Mouse (Mus musculus) forebrain, embryonic 10.5 days (tissue): ENCODE measurements around the gene Nfs1. TPM values are rescaled to one million over a fixed set of nuclear protein-coding genes. Genes with fewer than 3 reads are reported as not detected.

Experiments used
- DNase-seq: peaks from one replicate; pipeline ENCODE4 v3.0.0-alpha.2; 2017; ENCODE audit warnings: low spot score; ENCODE audit errors: extremely low spot score
- H3K27ac ChIP-seq: fragments of 300-500 bp; sonication (generic); 2 replicates; pipeline ENCODE4 v1.5.1; 2016; ENCODE audit warnings: mild to moderate bottlenecking
- H3K27me3 ChIP-seq: fragments of 300-500 bp; sonication (generic); 2 replicates; pipeline ENCODE4 v1.6.1; 2016; ENCODE audit warnings: mild to moderate bottlenecking; ENCODE audit not compliant: poor library complexity, severe bottlenecking
- H3K36me3 ChIP-seq: fragments of 300-500 bp; sonication (generic); replicated peaks from 2 replicates; pipeline ENCODE4 v1.6.1; 2016; ENCODE audit warnings: mild to moderate bottlenecking, moderate library complexity
- H3K4me1 ChIP-seq: fragments of 300-500 bp; sonication (generic); 2 replicates; pipeline ENCODE4 v1.6.1; 2016
- H3K4me3 ChIP-seq: fragments of 300-500 bp; sonication (generic); 2 replicates; pipeline ENCODE4 v1.5.1; 2016; ENCODE audit warnings: mild to moderate bottlenecking, moderate library complexity
- H3K9me3 ChIP-seq: fragments of 300-500 bp; sonication (generic); 2 replicates; pipeline ENCODE4 v1.6.1; 2016; ENCODE audit warnings: mild to moderate bottlenecking, moderate library complexity
- WGBS: fragments of 180-500 bp; shearing (Covaris S2); methylation state at CpG from one replicate; pipeline ENCODE4 v1.1.7; 2016; 5-methylcytosine and 5-hydroxymethylcytosine counted together
- polyA plus RNA-seq: library from polyadenylated mRNA; unstranded; fragments of >200 nt; fragmentation: Nextera tagmentation; extraction: Ambion mirVana; gene quantifications from 2 replicates; pipeline ENCODE4 v1.2.1, GENCODE M21; 2016

Nfs1 gene
- polyA plus RNA-seq, 1 experiment from 2014 or later: 41.7 TPM

DNA sequence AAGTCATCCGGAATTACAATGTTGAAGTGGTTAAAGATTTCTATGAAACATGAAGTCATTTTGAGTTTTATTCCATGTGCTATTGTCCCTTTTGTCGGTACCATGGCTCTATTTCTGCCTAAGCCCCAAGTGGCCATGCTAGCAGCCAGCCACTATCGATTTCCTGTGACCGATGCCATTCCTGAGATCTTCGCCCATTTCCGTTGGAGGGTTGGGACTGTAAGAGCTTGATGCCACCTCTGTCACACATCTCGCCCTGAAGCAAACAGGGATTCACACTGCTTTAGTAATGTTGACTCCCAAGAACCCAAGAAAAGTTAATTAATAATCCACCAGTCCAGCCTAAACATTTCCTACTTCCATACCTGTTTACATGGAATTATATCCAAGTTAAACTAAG lies 33.7 kb upstream of the Nfs1 start:
- WGBS: 89% methylated on average over 7 of the region's 7 CpGs
- Histone ChIP-seq H3K27me3 (no peaks in the 10 kb centered on the region), H3K4me1 (peaks cover 31% of the 10 kb centered on the region), H3K9me3 (no peaks in the 10 kb centered on the region), H3K27ac (no peak overlapping the region), H3K36me3 (peaks cover 62% of the 10 kb centered on the region), H3K4me3 (peak overlapping the region; percentile 95; the same call in 1 of the 2 replicates)
- no peak for DNase-seq

GRCm38 (mm10) chr2:156177079-156177478 lies 33.1 kb upstream of the Nfs1 start:
- 90% methylated on average over 6 of the region's 6 CpGs for WGBS
- DNase-seq: no peak
- H3K27ac ChIP-seq: no peak overlapping the region
- H3K4me3 ChIP-seq: 0 out of 2 replicates have a peak overlapping the region, but pooled peaks have one; percentile 7
- H3K27me3 ChIP-seq: no peaks in the 10 kb centered on the region
- H3K36me3 ChIP-seq: peaks cover 68% of the 10 kb centered on the region
- H3K4me1 ChIP-seq: peaks cover 31% of the 10 kb centered on the region
- no peaks in the 10 kb centered on the region for H3K9me3 ChIP-seq

- no peak for DNase-seq
Measured at GRCm38 (mm10) chr2:156166557-156166956, 22.6 kb upstream of the Nfs1 start.

GRCm38 (mm10) chr2:156165478-156165877 lies 21.5 kb upstream of the Nfs1 start:
- Histone ChIP-seq H3K36me3 (peaks cover 99% of the 10 kb centered on the region), H3K27ac (no peak overlapping the region), H3K27me3 (no peaks in the 10 kb centered on the region), H3K4me3 (no peak overlapping the region), H3K9me3 (no peaks in the 10 kb centered on the region), H3K4me1 (no peaks in the 10 kb centered on the region)
- 94% methylated on average over 1 of the region's 1 CpGs for WGBS
- no peak for DNase-seq

More at GRCm38 (mm10) chr2:156166557-156166956, 22.6 kb upstream of the Nfs1 start:
- H3K36me3 ChIP-seq: peaks cover 99% of the 10 kb centered on the region
- 97% methylated on average over 5 of the region's 5 CpGs for WGBS
- H3K27me3 ChIP-seq: no peaks in the 10 kb centered on the region
- no peaks in the 10 kb centered on the region for H3K9me3 ChIP-seq
- no peaks in the 10 kb centered on the region for H3K4me1 ChIP-seq
- H3K27ac ChIP-seq: no peak overlapping the region
- H3K4me3 ChIP-seq: no peak overlapping the region

- no peaks in the 10 kb centered on the region for H3K9me3 ChIP-seq
- H3K36me3 ChIP-seq: peaks cover 100% of the 10 kb centered on the region
- H3K27me3 ChIP-seq: no peaks in the 10 kb centered on the region
- no peak overlapping the region for H3K4me3 ChIP-seq
- no peaks in the 10 kb centered on the region for H3K4me1 ChIP-seq
- no peak for DNase-seq
- no peak overlapping the region for H3K27ac ChIP-seq
Measured at GRCm38 (mm10) chr2:156151538-156151937, 7.6 kb upstream of the Nfs1 start.

GRCm38 (mm10) chr2:156147316-156147915 lies 3.4 kb upstream of the Nfs1 start:
- no peak for DNase-seq
- H3K9me3 ChIP-seq: no peaks in the 10 kb centered on the region
- peaks cover 27% of the 10 kb centered on the region for H3K4me1 ChIP-seq
- no peaks in the 10 kb centered on the region for H3K27me3 ChIP-seq
- WGBS: 93% methylated on average over 3 of the region's 3 CpGs
- H3K27ac ChIP-seq: no peak overlapping the region
- H3K36me3 ChIP-seq: peaks cover 66% of the 10 kb centered on the region
- H3K4me3 ChIP-seq: no peak overlapping the region

DNA sequence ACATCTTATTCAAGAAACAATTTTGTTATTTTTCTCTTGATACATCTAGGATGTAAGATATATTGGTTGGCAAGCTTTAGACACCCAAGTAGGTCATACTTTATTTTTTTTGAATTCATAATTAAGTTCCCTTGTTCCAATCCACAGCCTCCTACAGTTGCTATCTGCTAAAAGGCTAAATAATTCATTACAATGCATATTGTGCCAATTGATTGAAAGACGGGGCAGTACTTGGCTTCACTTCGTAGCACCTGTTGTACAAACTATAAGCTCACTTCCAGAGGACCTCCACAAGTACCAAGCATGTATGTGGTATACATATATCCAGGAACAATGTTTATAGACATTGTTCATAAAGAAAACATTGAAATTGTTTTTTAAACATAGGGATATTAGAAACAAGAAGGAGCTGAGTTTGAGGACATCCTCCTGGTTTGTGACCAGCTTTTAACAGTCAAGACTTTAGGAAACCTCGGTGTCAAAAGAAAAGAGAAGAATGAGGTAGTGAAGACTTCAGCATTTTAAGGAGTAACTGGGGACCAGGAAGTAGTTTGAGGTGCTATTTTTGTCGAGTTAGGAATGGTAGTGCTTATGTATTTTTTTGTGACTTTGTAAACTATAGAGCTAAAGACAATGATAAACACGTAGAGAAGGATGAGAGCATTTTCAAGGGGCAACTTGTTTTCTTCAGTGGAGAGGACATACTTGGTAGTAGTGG lies 2.4 kb upstream of the Nfs1 start:
- 80% methylated on average over 5 of the region's 5 CpGs for WGBS
- Histone ChIP-seq H3K36me3 (peaks cover 64% of the 10 kb centered on the region), H3K4me1 (peaks cover 27% of the 10 kb centered on the region), H3K27ac (no peak overlapping the region), H3K9me3 (no peaks in the 10 kb centered on the region), H3K27me3 (no peaks in the 10 kb centered on the region), H3K4me3 (no peak overlapping the region)
- DNase-seq: no peak

DNA sequence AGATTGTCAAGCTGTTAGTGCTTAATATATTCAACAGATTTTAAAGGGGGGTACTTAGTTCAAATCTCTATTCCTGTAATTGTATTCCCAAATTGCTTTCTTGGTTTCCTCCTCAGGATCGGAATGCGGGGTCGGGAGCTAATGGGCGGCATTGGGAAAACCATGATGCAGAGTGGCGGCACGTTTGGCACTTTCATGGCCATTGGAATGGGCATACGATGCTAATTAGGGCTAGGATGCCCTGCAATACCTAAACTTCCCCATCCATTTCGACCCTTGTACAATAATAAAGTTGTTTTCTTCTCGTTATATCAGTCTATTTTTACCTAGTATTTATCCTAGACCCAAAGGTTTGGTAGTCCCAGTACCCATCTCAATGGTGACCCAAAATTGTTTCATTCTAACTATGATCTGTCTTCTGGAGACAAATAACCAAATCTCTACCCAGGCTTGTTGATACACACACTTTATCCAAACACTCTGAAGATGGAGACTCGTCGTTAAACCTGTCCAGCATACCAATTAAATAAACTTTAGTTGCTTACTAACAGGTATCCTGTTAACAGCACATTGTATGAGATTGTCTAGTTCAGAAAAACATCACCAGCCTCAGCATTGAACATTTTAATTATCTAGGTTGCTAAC lies 1.6 kb upstream of the Nfs1 start:
- no peak overlapping the region for H3K27ac ChIP-seq
- peaks cover 27% of the 10 kb centered on the region for H3K4me1 ChIP-seq
- peaks cover 59% of the 10 kb centered on the region for H3K36me3 ChIP-seq
- 73% methylated on average over 11 of the region's 11 CpGs for WGBS
- no peaks in the 10 kb centered on the region for H3K9me3 ChIP-seq
- peak overlapping the region; percentile 84 for H3K4me3 ChIP-seq
- H3K27me3 ChIP-seq: no peaks in the 10 kb centered on the region
- DNase-seq: no peak

GRCm38 (mm10) chr2:156143367-156143766 lies 619 bp downstream of the Nfs1 start:
- H3K36me3 ChIP-seq: peaks cover 51% of the 10 kb centered on the region
- H3K27ac ChIP-seq: peak overlapping the region; percentile 94
- 5% methylated on average over 16 of the region's 16 CpGs for WGBS
- H3K4me3 ChIP-seq: peak overlapping the region; percentile 84
- peaks cover 27% of the 10 kb centered on the region for H3K4me1 ChIP-seq
- no peaks in the 10 kb centered on the region for H3K27me3 ChIP-seq
- DNase-seq: peak; percentile 17
- no peaks in the 10 kb centered on the region for H3K9me3 ChIP-seq

DNA sequence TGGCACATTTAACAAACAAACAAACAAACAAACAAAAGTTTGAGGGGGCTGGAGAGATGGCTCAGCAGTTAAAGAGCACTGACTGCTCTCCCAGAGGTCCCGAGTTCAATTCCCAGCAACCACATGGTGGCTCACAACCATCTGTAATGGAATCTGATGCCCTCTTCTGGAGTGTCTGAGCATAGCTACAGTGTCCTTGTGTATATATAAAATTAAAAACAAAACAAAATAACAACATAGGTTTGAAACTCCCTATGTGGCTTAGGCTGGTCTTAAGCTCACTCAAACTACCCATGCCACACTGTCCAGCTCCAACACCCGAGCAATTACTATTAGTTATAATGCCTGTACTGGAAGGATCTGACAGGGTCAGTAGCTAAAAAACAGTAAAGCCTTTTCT lies 1.2 kb downstream of the Nfs1 start:
- 82% methylated on average over 2 of the region's 2 CpGs for WGBS
- peaks cover 27% of the 10 kb centered on the region for H3K4me1 ChIP-seq
- H3K27ac ChIP-seq: no peak overlapping the region
- peaks cover 45% of the 10 kb centered on the region for H3K36me3 ChIP-seq
- H3K9me3 ChIP-seq: no peaks in the 10 kb centered on the region
- no peak for DNase-seq
- H3K27me3 ChIP-seq: no peaks in the 10 kb centered on the region
- peak overlapping the region; percentile 84 for H3K4me3 ChIP-seq

- Histone ChIP-seq H3K4me3 (no peak overlapping the region), H3K4me1 (no peaks in the 10 kb centered on the region), H3K9me3 (no peaks in the 10 kb centered on the region), H3K36me3 (peaks cover 48% of the 10 kb centered on the region), H3K27ac (no peak overlapping the region), H3K27me3 (no peaks in the 10 kb centered on the region)
- 86% methylated on average over 6 of the region's 6 CpGs for WGBS
- no peak for DNase-seq
Measured at GRCm38 (mm10) chr2:156135695-156136094, 8.3 kb downstream of the Nfs1 start.

DNA sequence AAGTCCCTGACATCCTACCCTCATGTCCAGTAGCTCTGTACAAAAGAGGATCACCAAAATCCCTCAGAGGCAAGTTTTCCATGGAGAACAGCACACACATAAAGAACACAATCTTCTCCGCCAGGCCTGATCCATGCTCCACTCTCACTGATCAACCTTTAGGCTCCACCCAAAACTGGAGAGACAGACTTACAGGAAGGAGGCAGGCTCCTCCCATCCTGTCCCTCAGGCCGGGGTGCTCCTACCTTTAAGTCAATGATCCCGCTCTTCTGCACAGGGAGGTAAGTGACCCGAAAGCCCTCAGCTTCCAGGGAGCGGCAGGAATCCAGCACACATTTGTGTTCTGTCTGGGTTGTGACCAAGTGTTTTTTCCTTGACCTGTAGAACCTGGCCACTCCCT lies 9.8 kb downstream of the Nfs1 start:
- Histone ChIP-seq H3K4me1 (no peaks in the 10 kb centered on the region), H3K36me3 (peaks cover 46% of the 10 kb centered on the region), H3K27ac (no peak overlapping the region), H3K4me3 (no peak overlapping the region), H3K9me3 (no peaks in the 10 kb centered on the region), H3K27me3 (no peaks in the 10 kb centered on the region)
- WGBS: 92% methylated on average over 5 of the region's 5 CpGs
- no peak for DNase-seq

GRCm38 (mm10) chr2:156126992-156127391 lies 17.0 kb downstream of the Nfs1 start, which contains the start of gene Gm28036:
TSS of gene Gm28036 (minus strand) at chr2:156127092.
- 94% methylated on average over 5 of the region's 5 CpGs for WGBS
- no peak within 1 kb of the TSS for H3K4me3 ChIP-seq
- no peaks in the 10 kb centered on the region for H3K4me1 ChIP-seq
- H3K27ac ChIP-seq: no peak within 1 kb of the TSS
- no peaks in the 10 kb centered on the region for H3K9me3 ChIP-seq
- H3K36me3 ChIP-seq: peaks cover 62% of the 10 kb centered on the region
- no peak for DNase-seq
- H3K27me3 ChIP-seq: no peaks in the 10 kb centered on the region
